Mouse (Mus musculus) testis, adult 2 months (tissue): ENCODE data around the gene Trim23. TPM values are rescaled to one million over a fixed set of nuclear protein-coding genes. Genes with fewer than 3 reads are reported as not detected.

ENCODE experiments used
- H3K27ac ChIP-seq: fragments of 200-500 bp; 2 replicates; pipeline ENCODE4 v1.5.1; 2012; ENCODE audit warnings: low read depth, low read length; ENCODE audit not compliant: control insufficient read depth, insufficient read depth
- H3K27me3 ChIP-seq: fragments of 200-500 bp; 2 replicates; pipeline ENCODE4 v1.6.1; 2012; ENCODE audit warnings: mild to moderate bottlenecking, low read length, moderate library complexity; ENCODE audit not compliant: control insufficient read depth, insufficient read depth
- H3K36me3 ChIP-seq: fragments of 200-500 bp; 2 replicates; pipeline ENCODE4 v1.6.1; 2012; ENCODE audit warnings: mild to moderate bottlenecking, low read length; ENCODE audit not compliant: control insufficient read depth, insufficient read depth
- H3K4me1 ChIP-seq: fragments of 200-500 bp; 2 replicates; pipeline ENCODE4 v1.6.1; 2012; ENCODE audit warnings: low read length; ENCODE audit not compliant: control insufficient read depth, insufficient read depth
- H3K4me3 ChIP-seq: fragments of 200-500 bp; 2 replicates; pipeline ENCODE4 v1.5.1; 2012; ENCODE audit warnings: low read depth, mild to moderate bottlenecking, low read length, moderate library complexity, mixed read lengths; ENCODE audit not compliant: control insufficient read depth
- CTCF ChIP-seq: fragments of 200-500 bp; IDR thresholded peaks from 2 replicates; pipeline ENCODE4 v1.5.1; 2012; ENCODE audit warnings: low read depth, mild to moderate bottlenecking, inconsistent platforms, low read length, moderate library complexity; ENCODE audit not compliant: control insufficient read depth, insufficient read depth, insufficient replicate concordance
- POLR2A ChIP-seq: fragments of 200-500 bp; IDR thresholded peaks from 2 replicates; pipeline ENCODE4 v1.6.1; 2012; ENCODE audit warnings: low read depth, mild to moderate bottlenecking, inconsistent platforms, low read length, moderate library complexity; ENCODE audit not compliant: control insufficient read depth
- polyA plus RNA-seq: library from polyadenylated mRNA; depleted of rRNA; stranded (reverse); fragments of >200 nt; gene quantifications from 2 replicates; pipeline ENCODE4 v1.2.3, GENCODE M21; 2012; rRNA removed

Gene Trim23
- 5.1 and 7.2 TPM in 2 replicates for polyA plus RNA-seq

- H3K4me1 ChIP-seq, result no peaks in the 10 kb centered on the region; the same call in 1 of the 2 replicates
- TF ChIP-seq POLR2A (peak; percentile 99), CTCF (no peak)
- H3K36me3 ChIP-seq, result no peaks in the 10 kb centered on the region
- H3K27me3 ChIP-seq, result no peaks in the 10 kb centered on the region
- peak within 1 kb of the TSS; percentile 95 for H3K27ac ChIP-seq
- H3K4me3 ChIP-seq, result peak within 1 kb of the TSS; percentile 87
These were observed at the start of gene Trim23 for GRCm38 (mm10) chr13:104178650-104179121. Gene Trim23, plus strand, starts transcription at chr13:104178797.

GRCm38 (mm10) chr13:104132561-104132960 lies 46.0 kb upstream of the Trim23 start:
- Histone ChIP-seq H3K27ac (no peak overlapping the region), H3K27me3 (no peaks in the 10 kb centered on the region), H3K4me3 (no peak overlapping the region), H3K4me1 (no peaks in the 10 kb centered on the region), H3K36me3 (no peaks in the 10 kb centered on the region)
- no peak for TF ChIP-seq POLR2A
- TF ChIP-seq CTCF, result no peak

- H3K36me3 ChIP-seq, result no peaks in the 10 kb centered on the region
- TF ChIP-seq CTCF (no peak), POLR2A (no peak)
- no peaks in the 10 kb centered on the region for H3K4me1 ChIP-seq
- no peaks in the 10 kb centered on the region for H3K27me3 ChIP-seq
- no peak overlapping the region for H3K4me3 ChIP-seq
- H3K27ac ChIP-seq, result no peak overlapping the region
These were observed 44.0 kb upstream of the Trim23 start for GRCm38 (mm10) chr13:104134510-104135085.

GRCm38 (mm10) chr13:104139369-104140209 lies 39.0 kb upstream of the Trim23 start:
- Histone ChIP-seq H3K27ac (no peak overlapping the region), H3K27me3 (no peaks in the 10 kb centered on the region), H3K4me3 (no peak overlapping the region), H3K36me3 (no peaks in the 10 kb centered on the region), H3K4me1 (no peaks in the 10 kb centered on the region)
- peak; percentile 74; the same call in 1 of the 2 replicates for TF ChIP-seq CTCF
- TF ChIP-seq POLR2A, result 0 out of 2 replicates have a peak, but pooled peaks have one; percentile 5

- Histone ChIP-seq H3K36me3 (no peaks in the 10 kb centered on the region), H3K4me3 (peak overlapping the region; percentile 51; the same call in 1 of the 2 replicates), H3K27ac (no peak overlapping the region), H3K4me1 (no peaks in the 10 kb centered on the region), H3K27me3 (no peaks in the 10 kb centered on the region)
- TF ChIP-seq CTCF, result no peak
- TF ChIP-seq POLR2A, result no peak
These were observed 33.7 kb upstream of the Trim23 start for GRCm38 (mm10) chr13:104144871-104145270.

GRCm38 (mm10) chr13:104145646-104146045 lies 33.0 kb upstream of the Trim23 start:
- H3K27me3 ChIP-seq, result no peaks in the 10 kb centered on the region
- no peak overlapping the region for H3K27ac ChIP-seq
- no peak overlapping the region for H3K4me3 ChIP-seq
- TF ChIP-seq CTCF, result no peak
- no peaks in the 10 kb centered on the region for H3K4me1 ChIP-seq
- no peaks in the 10 kb centered on the region for H3K36me3 ChIP-seq

- no peak overlapping the region for H3K27ac ChIP-seq
- H3K4me3 ChIP-seq, result no peak overlapping the region
- no peak for TF ChIP-seq POLR2A
- no peak for TF ChIP-seq CTCF
- no peaks in the 10 kb centered on the region for H3K4me1 ChIP-seq
- H3K36me3 ChIP-seq, result no peaks in the 10 kb centered on the region
- no peaks in the 10 kb centered on the region for H3K27me3 ChIP-seq
These were observed 24.4 kb upstream of the Trim23 start for GRCm38 (mm10) chr13:104154180-104154579.
